Comparison of ENCODE assay signal across 9 mouse cellular contexts in the genomic region with DNA sequence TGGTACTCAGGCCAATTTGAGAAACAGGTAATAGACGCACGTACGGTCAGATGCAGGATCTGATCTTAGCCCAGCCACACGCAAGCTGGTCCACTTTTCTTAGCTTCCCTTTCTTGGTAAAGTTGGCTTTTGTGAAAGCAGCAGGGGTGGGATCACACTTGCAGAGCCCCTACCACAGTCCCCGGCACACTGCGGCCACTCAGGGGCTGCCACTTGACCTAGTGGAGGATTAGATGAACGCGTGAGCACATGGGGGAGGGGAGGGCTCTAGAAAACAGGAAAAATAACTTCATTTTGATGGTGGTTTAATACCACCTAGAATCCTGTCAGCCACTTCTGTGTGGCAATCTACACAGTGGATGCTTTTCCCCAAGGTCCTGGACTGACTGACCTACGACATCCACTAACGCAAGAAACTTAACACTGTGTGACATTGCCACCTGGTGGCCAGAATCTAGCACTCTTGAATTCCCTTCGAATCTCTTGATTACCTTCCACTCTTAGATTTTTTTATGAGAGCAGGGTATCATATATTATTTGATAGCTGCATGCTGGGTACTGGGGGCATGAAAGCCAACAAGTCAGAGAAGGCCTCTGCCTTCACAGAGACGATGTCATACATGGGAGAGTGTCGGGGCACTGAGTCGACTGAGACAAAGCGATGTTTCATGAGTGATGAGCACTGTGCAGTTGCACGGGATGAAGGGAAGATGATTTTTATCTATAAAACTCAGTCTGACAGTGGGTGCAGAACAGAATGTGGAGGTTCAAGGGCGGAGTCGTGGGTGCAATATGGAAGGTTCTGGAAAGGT.
DNase-seq lines count a peak whose midpoint lies in the region; ATAC-seq lines count a peak whose summit lies in the region.
"Had no signal": no experiment of that assay in that cellular context is flagged by ENCODE, and none has a peak within 500 bp of the region (broad histone marks: within the 10 kb centered on the region; RNA-seq: fewer than 3 reads in every experiment).

No protein-coding gene starts in this region.

- H3K4me2 ChIP-seq in heart, embryonic 12.5 days = no peak overlapping the region
- H3K4me2 ChIP-seq in embryonic facial prominence, embryonic 14.5 days (ENCODE audit: low read depth, low read length) = no peak overlapping the region
- H3K4me2 ChIP-seq in stomach, embryonic 14.5 days (replicated peaks; ENCODE audit: low read depth, low read length) = no peak overlapping the region
- H3K4me2 ChIP-seq: stomach, embryonic 15.5 days had no signal

- ATAC-seq in heart, embryonic 12.5 days (ENCODE audit: insufficient number of reproducible peaks, low FRiP score) = no peak
- 0 out of 2 replicates have a peak, but pooled peaks have one; percentile 47 for ATAC-seq in embryonic facial prominence, embryonic 14.5 days (ENCODE audit: low read depth)
- ATAC-seq in stomach, embryonic 14.5 days (ENCODE audit: insufficient number of reproducible peaks, insufficient read depth, low FRiP score, low read depth) = peak; percentile 69; the same call in 1 of the 2 replicates

- H3K9ac ChIP-seq in heart, embryonic 12.5 days = no peak overlapping the region
- H3K9ac ChIP-seq in embryonic facial prominence, embryonic 14.5 days (ENCODE audit: low read depth, low read length) = no peak overlapping the region
- no peak overlapping the region for H3K9ac ChIP-seq in stomach, embryonic 14.5 days (replicated peaks; ENCODE audit: low read depth, low read length)
- H3K9ac ChIP-seq: stomach, embryonic 15.5 days had no signal

- 58% methylated on average over 18 of the region's 18 CpGs for WGBS in heart, embryonic 12.5 days
- WGBS in embryonic facial prominence, embryonic 14.5 days = 66% methylated on average over 18 of the region's 18 CpGs
- WGBS in large intestine, adult 2 months = 68% methylated on average over 18 of the region's 18 CpGs
- 68% methylated on average over 18 of the region's 18 CpGs for WGBS in stomach, embryonic 14.5 days

- intact Hi-C loops in heart, postnatal 36 days (cut with DNase I) = loop anchor here (1.0 to 5.0 kb wide), 4 partner anchors 36 to 363 kb away; no protein-coding TSS in a partner anchor

- H3K9me3 ChIP-seq in heart, embryonic 12.5 days (replicated peaks) = no peaks in the 10 kb centered on the region
- no peaks in the 10 kb centered on the region for H3K9me3 ChIP-seq in embryonic facial prominence, embryonic 14.5 days (ENCODE audit: control insufficient read depth, low read length)
- no peaks in the 10 kb centered on the region for H3K9me3 ChIP-seq in stomach, embryonic 14.5 days (ENCODE audit: control insufficient read depth, low read depth, low read length)
- H3K9me3 ChIP-seq: stomach, embryonic 15.5 days had no signal

- H3K4me1 ChIP-seq in heart, embryonic 12.5 days (replicated peaks) = peaks cover 24% of the 10 kb centered on the region
- H3K4me1 ChIP-seq in embryonic facial prominence, embryonic 14.5 days (ENCODE audit: control insufficient read depth, insufficient read depth, low read length) = no peaks in the 10 kb centered on the region
- no peaks in the 10 kb centered on the region for H3K4me1 ChIP-seq in stomach, embryonic 14.5 days (ENCODE audit: control insufficient read depth, insufficient read depth, low read length)
- H3K4me1 ChIP-seq: stomach, embryonic 15.5 days had no signal

- no peaks in the 10 kb centered on the region for H3K36me3 ChIP-seq in heart, embryonic 12.5 days
- no peaks in the 10 kb centered on the region for H3K36me3 ChIP-seq in embryonic facial prominence, embryonic 14.5 days (ENCODE audit: control insufficient read depth, insufficient read depth, low read length)
- H3K36me3 ChIP-seq in stomach, embryonic 14.5 days (ENCODE audit: control insufficient read depth, insufficient read depth, low read length) = no peaks in the 10 kb centered on the region
- H3K36me3 ChIP-seq: stomach, embryonic 15.5 days had no signal

- H3K27ac ChIP-seq in heart, embryonic 12.5 days (ENCODE audit: poor library complexity, severe bottlenecking) = no peak overlapping the region
- H3K27ac ChIP-seq in embryonic facial prominence, embryonic 14.5 days (replicated peaks; ENCODE audit: low read depth, low read length) = no peak overlapping the region
- no peak overlapping the region for H3K27ac ChIP-seq in stomach, embryonic 14.5 days (ENCODE audit: low read length)
- H3K27ac ChIP-seq: stomach, embryonic 15.5 days had no signal

- H3K27me3 ChIP-seq in heart, embryonic 12.5 days (replicated peaks) = peaks cover 13% of the 10 kb centered on the region
- H3K27me3 ChIP-seq in embryonic facial prominence, embryonic 14.5 days (replicated peaks; ENCODE audit: control insufficient read depth, insufficient read depth, low read length) = no peaks in the 10 kb centered on the region
- H3K27me3 ChIP-seq in stomach, embryonic 14.5 days (ENCODE audit: control insufficient read depth, insufficient read depth, low read length) = no peaks in the 10 kb centered on the region
- H3K27me3 ChIP-seq: stomach, embryonic 15.5 days had no signal

- H3K4me3 ChIP-seq in heart, embryonic 12.5 days = no peak overlapping the region
- H3K4me3 ChIP-seq in embryonic facial prominence, embryonic 14.5 days (ENCODE audit: low read depth, low read length) = no peak overlapping the region
- no peak overlapping the region for H3K4me3 ChIP-seq in stomach, embryonic 14.5 days (ENCODE audit: low read depth, low read length)
- H3K4me3 ChIP-seq: stomach, embryonic 15.5 days had no signal

- DNase-seq in heart, adult 18-20 months = peak; percentile 70 to 85
- peak; percentile 78 for DNase-seq in adrenal gland, postnatal 14 days
- peak; percentile 77 for DNase-seq in embryonic facial prominence, embryonic 14.5 days (ENCODE audit: low spot score)
- peak; percentile 75 to 77 for DNase-seq in heart, postnatal 36 days
- DNase-seq in large intestine, adult 2 months (ENCODE audit: low read depth, low spot score) = peak; percentile 38
- DNase-seq in lung, postnatal 14 days = peak; percentile 84
